Mouse (Mus musculus) right cerebral cortex, postnatal 25 days (tissue): ENCODE results near the gene Trmt112.

Experiments
- DNase-seq: peaks from one replicate; pipeline ENCODE4 v3.0.0; 2022

The Trmt112 gene

DNA sequence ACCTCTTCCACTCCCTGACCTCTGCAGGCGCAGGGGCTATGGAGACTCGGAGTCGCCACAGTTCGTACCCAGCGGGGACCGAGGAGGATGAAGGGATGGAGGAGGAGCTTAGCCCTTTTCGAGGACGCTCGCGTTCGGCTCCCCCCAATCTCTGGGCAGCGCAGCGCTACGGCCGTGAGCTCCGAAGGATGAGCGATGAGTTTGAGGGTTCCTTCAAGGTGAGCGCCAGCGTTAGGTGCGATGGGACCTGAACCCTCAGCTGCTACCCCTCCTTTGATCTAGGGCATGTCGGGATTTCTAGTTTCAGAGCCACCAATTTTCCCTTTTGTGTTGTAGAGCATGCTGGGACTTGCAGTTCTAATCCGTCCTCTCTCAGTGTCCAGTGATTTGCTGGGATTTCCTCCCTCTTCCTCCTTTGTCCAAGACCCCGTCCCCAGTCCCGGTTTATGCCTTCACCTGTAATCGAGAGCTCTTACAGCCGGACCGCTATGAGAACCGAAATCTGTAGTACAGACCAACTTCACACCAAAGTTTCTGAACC, 41.2 kb downstream of the Trmt112 start:
- peak; percentile 68 for DNase-seq

DNA sequence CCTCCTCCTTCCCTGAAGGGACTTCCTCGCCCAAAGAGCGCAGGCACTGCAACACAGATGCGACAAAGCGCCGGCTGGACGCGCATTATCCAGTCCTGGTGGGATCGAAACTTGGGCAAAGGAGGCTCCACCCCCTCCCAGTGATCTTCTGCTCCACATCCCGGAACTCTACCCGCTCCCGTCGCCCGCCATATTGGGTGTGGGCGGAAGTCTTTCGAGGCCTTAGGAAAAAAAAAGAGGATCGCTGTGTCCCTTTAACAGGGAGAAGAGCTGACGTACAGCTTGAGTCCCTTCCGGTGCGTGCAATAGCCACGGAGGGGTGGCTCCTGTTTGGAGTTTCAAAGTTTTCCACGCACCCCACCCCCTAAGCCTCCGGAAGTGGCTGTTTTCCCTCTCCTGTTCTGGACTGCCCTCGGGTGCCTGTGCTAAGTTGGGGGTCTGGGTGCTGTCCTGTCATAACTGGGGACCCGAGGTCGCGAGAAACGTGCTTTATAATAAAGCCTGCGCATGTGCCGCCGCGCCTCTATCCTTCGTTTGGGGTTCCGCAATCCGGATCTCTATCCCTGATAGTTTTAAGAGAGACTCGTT, 42.0 kb downstream of the Trmt112 start:
- DNase-seq: peak; percentile 92

DNA sequence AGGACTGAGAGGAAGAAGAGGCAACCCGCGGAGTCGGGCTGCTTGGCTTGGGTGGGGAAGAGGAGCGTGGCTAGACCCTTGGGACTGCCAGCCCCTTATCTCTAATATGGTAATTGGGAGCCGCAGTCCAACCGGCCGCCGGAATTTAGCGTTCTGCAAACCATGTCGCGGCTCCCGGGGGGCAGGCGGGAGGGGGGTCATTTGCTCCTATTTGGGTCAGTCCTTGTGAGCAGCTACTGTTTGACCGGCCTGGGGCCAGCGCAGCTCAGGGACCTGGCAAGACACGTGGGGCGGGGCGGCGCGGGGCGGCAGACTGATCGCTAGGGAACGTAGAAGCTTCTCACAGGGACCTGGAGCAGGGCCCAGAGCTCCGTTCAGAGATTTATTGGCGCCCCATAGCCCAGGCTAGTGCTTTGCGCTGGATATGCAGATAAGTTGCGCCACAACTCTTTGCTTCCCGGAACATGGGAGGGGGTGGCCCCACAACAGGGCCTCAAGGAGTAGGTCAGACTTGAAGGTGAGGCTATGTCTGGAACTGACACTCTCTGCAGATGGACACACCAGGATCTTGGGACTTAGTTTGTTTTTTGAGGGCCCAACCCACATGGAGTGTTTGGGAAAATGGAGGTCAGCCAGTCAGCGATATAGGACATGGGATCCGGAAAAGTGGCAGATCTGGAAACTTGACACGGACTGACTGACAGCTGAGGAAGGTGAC, 42.7 kb downstream of the Trmt112 start:
- DNase-seq: peak; percentile 74

DNA sequence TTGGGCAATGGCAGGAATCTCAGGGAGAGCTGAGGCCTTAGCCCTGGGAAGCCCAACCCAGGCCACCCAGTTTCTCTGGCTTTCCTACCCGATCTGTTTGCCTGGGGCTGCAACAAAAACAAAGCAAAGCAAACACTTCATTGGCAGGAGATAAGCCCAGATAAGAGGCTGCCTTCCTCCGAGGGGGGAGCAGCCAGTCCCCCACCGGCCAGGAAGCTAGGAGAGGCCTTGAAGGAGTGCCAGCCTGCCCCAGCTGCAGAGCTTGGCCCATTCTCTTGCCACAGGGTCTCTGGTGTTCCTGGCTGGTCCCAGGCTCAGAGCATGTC, 43.2 kb downstream of the Trmt112 start:
- DNase-seq: no peak

GRCm38 (mm10) chr19:6954046-6954445, 44.5 kb downstream of the Trmt112 start:
- DNase-seq: no peak

- no peak for DNase-seq
Observed at GRCm38 (mm10) chr19:6955424-6955823, 45.9 kb downstream of the Trmt112 start.

GRCm38 (mm10) chr19:6956461-6956860, 47.0 kb downstream of the Trmt112 start:
- no peak for DNase-seq
